Mouse (Mus musculus): Measurements from ENCODE around the gene Nsmce1. TPM values are rescaled to one million over a fixed set of nuclear protein-coding genes. Genes with fewer than 3 reads are reported as not detected.

Nsmce1 gene
- polyA plus RNA-seq, 1 experiment from 2014 or later = 111 TPM

GRCm38 (mm10) chr7:125486121-125486630, 5.2 kb downstream of the Nsmce1 start:
- H3K4me3 ChIP-seq = no peak overlapping the region
- no peak overlapping the region for H3K27ac ChIP-seq (replicated peaks)
- no peaks in the 10 kb centered on the region for H3K9me3 ChIP-seq
- peaks cover 35% of the 10 kb centered on the region for H3K36me3 ChIP-seq
- WGBS = 95% methylated on average over 16 of the region's 16 CpGs
- no peaks in the 10 kb centered on the region for H3K27me3 ChIP-seq
- ATAC-seq (ENCODE audit: low FRiP score, low read depth) = no peak
- H3K4me1 ChIP-seq = peaks cover 10% of the 10 kb centered on the region
- no peak overlapping the region for H3K9ac ChIP-seq (replicated peaks)
- no peak overlapping the region for H3K4me2 ChIP-seq (replicated peaks)

GRCm38 (mm10) chr7:125484791-125485190, 6.6 kb downstream of the Nsmce1 start:
- no peak for ATAC-seq (ENCODE audit: low FRiP score, low read depth)
- peaks cover 35% of the 10 kb centered on the region for H3K36me3 ChIP-seq
- no peak overlapping the region for H3K4me3 ChIP-seq
- no peaks in the 10 kb centered on the region for H3K9me3 ChIP-seq
- H3K27ac ChIP-seq (replicated peaks) = no peak overlapping the region
- WGBS = 92% methylated on average over 7 of the region's 7 CpGs
- H3K4me1 ChIP-seq = 0 out of 2 replicates have a peak, but pooled peaks cover under 1% of the 10 kb centered on the region
- H3K9ac ChIP-seq (replicated peaks) = no peak overlapping the region
- no peaks in the 10 kb centered on the region for H3K27me3 ChIP-seq
- no peak overlapping the region for H3K4me2 ChIP-seq (replicated peaks)

- Histone ChIP-seq H3K4me2 (replicated peaks) (no peak overlapping the region), H3K27me3 (no peaks in the 10 kb centered on the region), H3K9me3 (no peaks in the 10 kb centered on the region), H3K4me3 (no peak overlapping the region), H3K36me3 (peaks cover 44% of the 10 kb centered on the region), H3K9ac (replicated peaks) (no peak overlapping the region), H3K27ac (replicated peaks) (no peak overlapping the region), H3K4me1 (no peaks in the 10 kb centered on the region)
- no peak for ATAC-seq (ENCODE audit: low FRiP score, low read depth)
- WGBS = 59% methylated on average over 2 of the region's 2 CpGs
Observed at GRCm38 (mm10) chr7:125482886-125483285, 8.5 kb downstream of the Nsmce1 start.

DNA sequence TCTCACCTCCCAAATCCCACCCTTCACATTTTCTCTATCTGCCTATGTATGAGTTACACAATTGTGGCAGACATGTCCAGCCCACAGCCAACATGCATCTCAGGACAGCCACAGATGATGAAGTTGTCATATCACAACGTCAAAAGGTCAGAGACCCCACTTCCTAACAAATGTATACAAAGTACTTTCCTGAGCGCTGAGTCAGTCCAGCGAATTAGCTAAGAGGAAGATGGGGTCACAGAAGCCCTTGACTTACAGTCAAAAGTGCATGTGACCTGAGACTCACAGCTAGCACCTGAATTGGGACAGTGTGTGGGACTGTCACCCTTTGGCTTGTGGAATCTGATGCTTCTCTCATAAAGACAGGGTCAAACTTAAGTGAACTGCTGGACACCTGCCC, 9.1 kb downstream of the Nsmce1 start:
- Histone ChIP-seq H3K9ac (replicated peaks) (no peak overlapping the region), H3K4me1 (no peaks in the 10 kb centered on the region), H3K36me3 (peaks cover 50% of the 10 kb centered on the region), H3K27me3 (no peaks in the 10 kb centered on the region), H3K4me3 (no peak overlapping the region), H3K27ac (replicated peaks) (no peak overlapping the region), H3K4me2 (replicated peaks) (no peak overlapping the region), H3K9me3 (no peaks in the 10 kb centered on the region)
- no peak for ATAC-seq (ENCODE audit: low FRiP score, low read depth)
- WGBS = 93% methylated on average over 3 of the region's 3 CpGs

DNA sequence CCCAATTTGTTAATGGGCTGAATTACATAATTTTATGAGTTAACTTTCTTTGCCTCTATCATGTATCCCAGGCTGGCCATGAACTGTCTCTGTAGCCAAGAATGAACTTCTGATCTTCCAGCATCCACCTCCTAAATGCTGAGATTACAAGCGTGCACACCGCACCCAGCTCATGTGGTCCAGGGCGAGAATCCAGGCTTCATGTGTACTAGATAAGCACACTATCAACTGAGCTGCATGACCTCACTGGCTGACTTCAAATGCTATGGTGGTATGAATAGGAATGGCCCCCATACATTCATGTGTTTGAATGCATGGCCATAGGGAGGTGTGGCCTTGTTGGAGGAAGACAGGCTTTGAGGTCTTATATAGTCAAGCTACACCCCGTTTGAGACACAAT, 10.9 kb downstream of the Nsmce1 start:
- no peaks in the 10 kb centered on the region for H3K27me3 ChIP-seq
- WGBS = 92% methylated on average over 4 of the region's 4 CpGs
- H3K36me3 ChIP-seq = peaks cover 42% of the 10 kb centered on the region
- H3K4me2 ChIP-seq (replicated peaks) = no peak overlapping the region
- H3K9ac ChIP-seq (replicated peaks) = no peak overlapping the region
- no peak overlapping the region for H3K27ac ChIP-seq (replicated peaks)
- peaks cover 16% of the 10 kb centered on the region for H3K4me1 ChIP-seq
- H3K9me3 ChIP-seq = no peaks in the 10 kb centered on the region
- no peak for ATAC-seq (ENCODE audit: low FRiP score, low read depth)
- no peak overlapping the region for H3K4me3 ChIP-seq

DNA sequence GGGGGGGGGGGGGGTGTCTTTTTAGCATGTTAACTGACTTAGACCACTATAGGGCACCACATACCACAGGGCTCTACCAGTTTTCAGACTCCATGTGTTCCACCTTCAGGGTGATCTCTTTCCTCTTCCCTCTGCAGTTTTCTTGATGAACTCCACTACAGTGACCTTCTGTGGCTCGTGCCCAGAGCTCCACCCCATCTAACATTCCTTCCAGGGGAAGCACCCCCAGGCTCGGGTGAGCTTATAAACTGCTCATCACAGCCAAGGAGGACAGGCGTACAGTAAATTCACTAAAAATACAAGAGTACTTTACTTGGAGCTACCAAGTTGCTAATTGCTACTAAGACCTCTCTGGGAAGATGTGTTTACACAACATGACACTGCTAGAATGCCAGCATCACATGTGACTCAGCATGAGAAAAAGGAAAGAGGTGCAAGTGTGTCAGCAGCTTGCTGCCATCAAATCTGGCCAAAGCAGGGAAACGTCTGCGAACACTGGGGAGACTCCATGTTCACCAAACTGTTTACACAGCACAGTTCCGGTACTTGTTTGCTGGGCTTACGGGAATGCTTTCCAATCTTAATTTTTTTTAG, 12.9 kb downstream of the Nsmce1 start:
- Histone ChIP-seq H3K27ac (replicated peaks) (no peak overlapping the region), H3K9ac (replicated peaks) (no peak overlapping the region), H3K4me2 (replicated peaks) (no peak overlapping the region), H3K36me3 (peaks cover 23% of the 10 kb centered on the region), H3K4me3 (no peak overlapping the region), H3K4me1 (peaks cover 17% of the 10 kb centered on the region), H3K9me3 (no peaks in the 10 kb centered on the region), H3K27me3 (no peaks in the 10 kb centered on the region)
- no peak for ATAC-seq (ENCODE audit: low FRiP score, low read depth)
- 88% methylated on average over 7 of the region's 7 CpGs for WGBS

DNA sequence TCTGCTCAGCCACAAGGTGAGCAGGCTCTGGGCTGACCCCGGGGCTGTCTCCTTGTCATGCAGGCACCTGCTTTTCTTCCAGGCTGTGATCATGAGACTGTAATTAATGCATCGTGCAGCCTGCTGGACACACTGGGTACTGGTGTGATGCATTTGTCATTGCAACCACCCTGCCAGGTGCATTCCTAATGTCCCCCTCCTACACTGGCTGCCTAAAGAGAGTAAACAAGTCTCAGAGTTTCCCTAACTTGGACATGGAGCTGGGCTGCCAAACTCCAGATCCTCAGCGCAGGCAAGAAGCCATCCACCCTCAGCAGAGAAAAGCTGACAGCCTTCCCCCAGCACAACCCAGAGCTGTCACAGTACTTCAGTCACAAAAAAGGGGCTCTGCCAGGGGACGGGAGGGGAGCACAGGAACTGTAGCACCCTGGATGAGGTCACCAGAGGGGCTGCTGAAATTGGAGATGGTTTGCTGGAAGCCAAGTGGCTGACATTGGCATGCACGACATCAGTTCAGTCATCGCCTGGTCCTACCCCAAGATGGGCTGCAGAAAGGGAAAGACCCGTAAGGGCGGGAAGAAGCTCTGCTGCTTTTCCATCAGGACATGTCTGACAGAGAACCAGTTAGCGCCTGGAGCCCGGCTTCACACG, 15.7 kb downstream of the Nsmce1 start:
- H3K4me2 ChIP-seq (replicated peaks) = no peak overlapping the region
- no peaks in the 10 kb centered on the region for H3K9me3 ChIP-seq
- peaks cover 5% of the 10 kb centered on the region; the same call in 1 of the 2 replicates for H3K27me3 ChIP-seq
- H3K4me3 ChIP-seq = no peak overlapping the region
- H3K27ac ChIP-seq (replicated peaks) = peak overlapping the region; percentile 46; the same call in 1 of the 2 replicates
- peaks cover 20% of the 10 kb centered on the region for H3K36me3 ChIP-seq
- WGBS = 60% methylated on average over 11 of the region's 11 CpGs
- ATAC-seq (ENCODE audit: low FRiP score, low read depth) = no peak
- peaks cover 25% of the 10 kb centered on the region for H3K4me1 ChIP-seq
- 0 out of 2 replicates have a peak overlapping the region, but pooled peaks have one; percentile 15 for H3K9ac ChIP-seq (replicated peaks)

DNA sequence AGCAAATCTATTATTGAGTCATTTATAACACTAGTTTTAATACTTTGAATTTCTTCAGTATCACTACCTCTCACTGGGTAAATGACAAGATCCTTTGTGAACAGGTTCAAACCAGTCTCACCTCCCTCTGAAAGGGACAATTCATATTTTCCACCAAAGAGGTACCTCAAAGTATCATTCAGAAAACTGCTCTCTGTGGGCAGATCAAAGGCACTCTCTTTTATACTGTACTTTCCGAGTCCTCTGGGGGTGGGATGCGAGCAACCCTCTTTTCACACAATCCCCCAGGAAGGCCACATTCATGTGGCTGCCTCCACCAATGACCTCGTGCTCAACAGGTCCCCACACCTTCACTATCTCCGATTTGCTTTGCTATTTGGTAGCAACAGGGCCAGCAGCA, 16.9 kb downstream of the Nsmce1 start:
- no peak overlapping the region for H3K27ac ChIP-seq (replicated peaks)
- no peak for ATAC-seq (ENCODE audit: low FRiP score, low read depth)
- WGBS = 87% methylated on average over 4 of the region's 4 CpGs
- no peak overlapping the region for H3K4me2 ChIP-seq (replicated peaks)
- no peak overlapping the region for H3K9ac ChIP-seq (replicated peaks)
- H3K9me3 ChIP-seq = no peaks in the 10 kb centered on the region
- H3K4me3 ChIP-seq = no peak overlapping the region
- H3K4me1 ChIP-seq = peaks cover 25% of the 10 kb centered on the region
- H3K36me3 ChIP-seq = peaks cover 25% of the 10 kb centered on the region
- peaks cover 5% of the 10 kb centered on the region; the same call in 1 of the 2 replicates for H3K27me3 ChIP-seq

- H3K4me2 ChIP-seq (replicated peaks) = no peak overlapping the region
- peak; percentile 70 for ATAC-seq (ENCODE audit: low FRiP score, low read depth)
- no peak overlapping the region for H3K4me3 ChIP-seq
- H3K27me3 ChIP-seq = peaks cover 5% of the 10 kb centered on the region; the same call in 1 of the 2 replicates
- peak overlapping the region; percentile 43 for H3K27ac ChIP-seq (replicated peaks)
- 41% methylated on average over 13 of the region's 13 CpGs for WGBS
- H3K9ac ChIP-seq (replicated peaks) = no peak overlapping the region
- no peaks in the 10 kb centered on the region for H3K9me3 ChIP-seq
- H3K4me1 ChIP-seq = peaks cover 25% of the 10 kb centered on the region
- peaks cover 33% of the 10 kb centered on the region for H3K36me3 ChIP-seq
Observed at GRCm38 (mm10) chr7:125471991-125472741, 19.2 kb downstream of the Nsmce1 start.

- H3K4me1 ChIP-seq = peaks cover 13% of the 10 kb centered on the region
- no peak overlapping the region for H3K27ac ChIP-seq (replicated peaks)
- H3K9me3 ChIP-seq = no peaks in the 10 kb centered on the region
- no peak overlapping the region for H3K4me3 ChIP-seq
- no peak overlapping the region for H3K9ac ChIP-seq (replicated peaks)
- no peak for ATAC-seq (ENCODE audit: low FRiP score, low read depth)
- peaks cover 5% of the 10 kb centered on the region; the same call in 1 of the 2 replicates for H3K27me3 ChIP-seq
- no peak overlapping the region for H3K4me2 ChIP-seq (replicated peaks)
- 88% methylated on average over 4 of the region's 4 CpGs for WGBS
- H3K36me3 ChIP-seq = peaks cover 46% of the 10 kb centered on the region
Observed at GRCm38 (mm10) chr7:125470901-125471300, 20.5 kb downstream of the Nsmce1 start.

- no peak overlapping the region for H3K27ac ChIP-seq (replicated peaks)
- 0 out of 2 replicates have a peak, but pooled peaks have one; percentile 16 for ATAC-seq (ENCODE audit: low FRiP score, low read depth)
- no peak overlapping the region for H3K4me3 ChIP-seq
- WGBS = 36% methylated on average over 5 of the region's 5 CpGs
- H3K9me3 ChIP-seq = no peaks in the 10 kb centered on the region
- H3K9ac ChIP-seq (replicated peaks) = no peak overlapping the region
- peaks cover 5% of the 10 kb centered on the region; the same call in 1 of the 2 replicates for H3K27me3 ChIP-seq
- H3K36me3 ChIP-seq = peaks cover 56% of the 10 kb centered on the region
- peaks cover 8% of the 10 kb centered on the region for H3K4me1 ChIP-seq
- no peak overlapping the region for H3K4me2 ChIP-seq (replicated peaks)
Observed at GRCm38 (mm10) chr7:125469937-125470336, 21.5 kb downstream of the Nsmce1 start.

DNA sequence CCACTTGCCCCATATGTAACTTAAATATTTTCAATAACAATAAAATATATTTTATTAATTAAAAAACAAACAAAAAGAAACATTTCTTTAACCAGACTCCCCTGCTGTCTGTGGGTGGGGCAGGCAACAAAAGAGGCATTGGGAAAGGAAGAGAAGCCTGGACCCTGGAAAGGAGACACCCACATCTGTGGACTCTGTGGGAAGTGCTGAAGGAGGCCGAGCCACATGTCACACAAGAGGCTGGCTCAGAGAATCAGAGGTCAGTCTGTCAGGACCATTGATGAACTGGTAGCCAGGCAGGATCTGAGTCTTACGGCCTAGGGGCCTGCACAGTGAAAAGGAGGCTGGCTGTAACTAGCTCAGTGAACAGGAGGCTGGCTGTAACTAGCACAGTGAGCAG, 29.2 kb downstream of the Nsmce1 start:
- Histone ChIP-seq H3K4me2 (replicated peaks) (no peak overlapping the region), H3K9me3 (no peaks in the 10 kb centered on the region), H3K27me3 (no peaks in the 10 kb centered on the region), H3K27ac (replicated peaks) (no peak overlapping the region), H3K36me3 (peaks cover 32% of the 10 kb centered on the region), H3K9ac (replicated peaks) (no peak overlapping the region), H3K4me3 (no peak overlapping the region), H3K4me1 (no peaks in the 10 kb centered on the region)
- no peak for ATAC-seq (ENCODE audit: low FRiP score, low read depth)
- 56% methylated on average over 2 of the region's 2 CpGs for WGBS

Data from midbrain, embryonic 12.5 days (tissue).